Mouse (Mus musculus) urinary bladder, adult 2 months (tissue): ENCODE measurements around the gene Acly. TPM values are rescaled to one million over a fixed set of nuclear protein-coding genes. Genes with fewer than 3 reads are reported as not detected.

Experiments used
- DNase-seq: peaks from one replicate; pipeline ENCODE4 v3.0.0; 2022; ENCODE audit warnings: low spot score
- polyA plus RNA-seq: library from polyadenylated mRNA; depleted of rRNA; stranded (reverse); fragments of >200 nt; gene quantifications from 2 replicates; pipeline ENCODE4 v1.2.3, GENCODE M21; 2012

Acly gene
- polyA plus RNA-seq, 1 experiment = 93.7 TPM

DNA sequence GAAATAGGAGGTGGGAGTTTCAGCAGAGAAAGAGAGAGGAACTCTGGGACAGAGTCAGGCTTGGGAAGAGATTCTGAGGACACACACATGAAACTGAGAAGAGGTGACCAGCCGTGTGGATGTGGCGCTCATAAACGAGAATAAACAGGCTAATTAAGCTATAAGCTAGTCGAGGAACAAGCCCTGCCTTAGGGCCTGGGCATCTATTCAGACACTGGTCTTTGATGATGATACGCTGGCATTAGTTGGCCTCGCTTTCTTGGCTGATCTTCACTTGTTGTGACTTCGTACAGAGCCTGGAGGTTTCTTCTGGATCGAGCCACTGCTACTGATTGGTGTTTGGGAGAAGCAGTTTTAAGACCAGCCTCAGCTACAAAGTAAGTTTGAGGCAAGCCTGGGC lies 21.8 kb downstream of the Acly start:
- DNase-seq = no peak

DNA sequence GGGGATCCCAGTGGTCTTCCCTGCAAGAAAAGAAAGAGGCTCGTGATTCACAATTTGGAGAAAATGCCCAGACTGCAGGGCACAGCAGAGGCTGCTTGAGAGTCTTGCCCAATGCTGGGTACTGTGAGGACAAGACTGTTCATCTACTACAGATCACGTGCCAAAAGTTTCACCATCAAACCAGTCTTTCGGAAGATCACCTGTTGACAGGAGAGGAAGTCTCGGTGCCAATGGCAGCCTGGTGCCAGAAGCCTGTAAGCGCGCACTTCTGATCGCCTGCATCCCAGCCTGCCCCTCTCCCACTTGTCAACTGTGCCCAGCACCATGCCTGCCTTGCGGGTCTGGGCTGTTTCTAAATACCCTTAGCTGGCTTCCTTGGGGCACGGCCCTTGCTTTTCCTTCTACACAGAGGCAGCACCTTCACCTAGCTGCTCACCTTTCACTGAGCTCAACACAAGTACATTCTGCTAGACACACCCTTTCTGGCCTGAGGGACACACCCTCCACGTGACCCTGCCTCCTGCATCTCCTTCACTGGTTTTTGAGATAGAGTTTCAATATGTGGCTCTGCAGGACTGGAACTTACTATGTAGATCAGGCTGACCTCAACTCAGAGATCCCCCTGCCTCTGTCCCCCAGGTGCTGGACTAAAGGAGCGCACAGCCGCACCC lies 22.7 kb downstream of the Acly start:
- no peak for DNase-seq

DNA sequence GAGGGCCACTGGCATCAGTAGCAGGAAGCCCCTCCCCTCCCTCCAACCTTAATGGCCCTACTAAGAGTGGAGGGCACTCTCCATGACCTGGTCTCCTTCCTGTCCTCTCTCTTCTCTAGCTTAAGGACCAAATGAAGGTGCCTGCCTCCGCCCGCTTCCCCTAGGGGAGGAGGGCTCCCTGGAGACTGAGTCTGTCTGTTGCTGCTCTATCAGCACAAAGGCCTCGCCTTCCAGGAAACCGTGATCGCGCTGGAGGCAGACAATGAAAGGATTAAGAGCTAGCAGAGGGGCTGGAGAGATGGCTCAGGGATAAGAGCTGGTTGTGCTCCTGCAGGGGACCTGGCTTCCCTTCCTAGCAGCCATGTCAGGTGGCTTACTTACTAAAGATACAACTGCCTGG lies 26.5 kb downstream of the Acly start:
- no peak for DNase-seq

DNA sequence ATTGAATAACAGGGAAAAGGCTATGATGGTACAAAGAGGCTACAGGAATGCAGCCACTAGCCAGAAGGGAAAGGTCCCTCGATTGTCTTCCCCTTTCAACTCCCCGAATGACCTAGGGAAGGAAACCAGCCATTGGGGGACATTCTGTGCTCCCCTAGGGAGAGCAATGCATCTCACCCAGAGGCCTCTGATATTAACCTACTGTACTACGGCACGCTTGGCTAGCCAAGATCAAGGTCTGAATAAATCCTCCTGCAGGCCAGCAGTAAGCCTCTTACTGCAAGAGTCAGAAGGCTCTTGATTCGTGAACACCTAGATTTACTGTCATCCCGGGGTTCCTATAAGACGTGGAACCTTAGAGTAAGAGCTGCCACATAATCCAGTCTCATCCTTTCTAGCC lies 27.1 kb downstream of the Acly start:
- DNase-seq = no peak

DNA sequence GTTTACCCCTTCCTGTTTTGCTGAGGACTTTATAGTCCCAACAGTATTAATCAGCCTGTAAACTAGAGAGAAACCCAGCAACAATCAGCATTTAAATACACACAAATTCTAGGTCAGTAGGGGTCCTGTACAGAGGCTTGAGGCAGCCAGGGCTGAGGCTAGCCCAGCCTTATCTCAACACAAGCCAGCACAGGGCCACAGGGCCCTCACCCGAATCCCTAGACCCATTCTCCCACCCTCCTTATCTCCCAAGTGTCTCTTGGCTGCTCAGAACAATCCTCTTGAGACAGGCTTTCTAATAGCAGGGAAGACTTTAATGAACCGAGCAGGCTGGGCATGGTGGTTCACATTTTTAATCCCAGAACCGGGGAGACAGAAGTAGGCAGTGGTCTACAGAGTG lies 27.6 kb downstream of the Acly start:
- DNase-seq = no peak

- DNase-seq = no peak
These were observed 34.0 kb downstream of the Acly start for GRCm38 (mm10) chr11:100493771-100494170.

- no peak for DNase-seq
These were observed 36.8 kb downstream of the Acly start for GRCm38 (mm10) chr11:100490951-100491350.

DNA sequence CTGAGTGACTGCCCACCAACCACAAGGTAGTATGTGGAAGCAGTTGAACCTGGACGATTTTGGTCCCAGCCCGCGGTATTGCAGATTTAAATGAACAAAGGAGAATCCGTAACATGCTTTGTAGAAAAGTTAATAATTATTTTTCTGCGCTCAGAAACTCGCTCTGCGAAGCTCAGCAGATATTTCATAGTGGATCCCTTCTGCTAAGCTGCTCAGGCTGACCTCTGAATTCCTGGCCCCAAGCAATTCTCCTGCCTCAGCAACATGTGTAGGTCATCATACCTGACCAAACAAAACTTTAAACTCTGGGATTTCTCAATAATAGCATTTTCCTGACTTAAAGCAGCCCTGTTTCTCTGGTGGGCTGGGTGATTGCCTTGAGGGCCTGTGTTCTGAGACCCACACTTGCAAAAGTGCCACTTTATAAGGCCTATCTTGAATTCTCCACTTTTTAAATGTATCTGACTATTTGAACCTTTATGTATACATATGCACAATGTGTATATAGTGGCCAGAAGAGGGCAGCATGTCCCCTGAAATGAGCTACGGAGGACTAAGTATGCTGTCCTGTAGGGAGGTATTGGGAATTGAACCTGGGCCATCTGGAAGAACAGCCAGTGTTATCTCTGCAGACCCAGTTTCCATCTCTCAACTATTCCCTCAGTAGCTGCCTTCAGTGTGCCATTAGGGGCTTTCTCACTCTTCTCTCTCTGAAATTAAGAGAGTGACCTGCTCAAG lies 41.8 kb downstream of the Acly start:
- DNase-seq = no peak

DNA sequence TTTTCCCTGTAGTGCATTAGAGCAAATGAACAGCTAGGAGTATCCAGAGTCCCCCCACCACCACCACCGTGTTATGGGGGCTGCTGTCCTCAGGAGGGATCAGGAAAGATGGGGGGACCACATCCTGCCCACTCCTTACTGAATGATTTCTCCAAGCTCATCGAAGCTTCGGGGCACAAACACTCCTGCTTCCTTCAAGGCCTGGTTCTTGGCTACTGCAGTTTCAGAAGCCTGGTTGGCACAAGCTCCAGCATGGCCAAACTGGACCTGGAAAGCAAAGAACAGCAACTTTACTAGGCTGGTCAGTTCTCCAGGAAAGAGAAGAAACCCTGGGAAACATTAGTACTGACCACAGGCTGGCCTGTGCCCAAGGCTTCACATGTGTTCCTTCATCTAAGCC lies 43.3 kb downstream of the Acly start:
- DNase-seq = no peak

GRCm38 (mm10) chr11:100479152-100479551 lies 48.6 kb downstream of the Acly start:
- no peak for DNase-seq

DNA sequence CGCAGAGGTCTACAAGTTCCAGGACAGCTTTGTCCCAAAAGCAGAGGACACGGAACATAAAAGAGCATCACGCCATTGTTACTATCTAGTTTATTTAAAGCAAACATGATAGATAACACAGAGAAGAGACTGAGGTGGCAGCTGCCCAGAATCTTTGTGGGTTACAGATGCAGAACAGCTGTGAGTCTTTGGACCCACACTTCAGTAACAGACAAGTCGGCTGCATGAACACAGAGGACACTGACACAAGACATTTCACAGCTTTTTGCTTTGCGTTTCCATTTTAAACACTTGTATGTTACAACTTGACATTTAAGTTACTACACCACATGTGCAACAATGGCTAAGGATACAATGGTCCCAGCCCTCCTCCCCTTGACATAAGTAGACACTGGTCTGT lies 51.5 kb downstream of the Acly start:
- DNase-seq = no peak

- DNase-seq = no peak
These were observed 54.9 kb downstream of the Acly start for GRCm38 (mm10) chr11:100472935-100473295.

DNA sequence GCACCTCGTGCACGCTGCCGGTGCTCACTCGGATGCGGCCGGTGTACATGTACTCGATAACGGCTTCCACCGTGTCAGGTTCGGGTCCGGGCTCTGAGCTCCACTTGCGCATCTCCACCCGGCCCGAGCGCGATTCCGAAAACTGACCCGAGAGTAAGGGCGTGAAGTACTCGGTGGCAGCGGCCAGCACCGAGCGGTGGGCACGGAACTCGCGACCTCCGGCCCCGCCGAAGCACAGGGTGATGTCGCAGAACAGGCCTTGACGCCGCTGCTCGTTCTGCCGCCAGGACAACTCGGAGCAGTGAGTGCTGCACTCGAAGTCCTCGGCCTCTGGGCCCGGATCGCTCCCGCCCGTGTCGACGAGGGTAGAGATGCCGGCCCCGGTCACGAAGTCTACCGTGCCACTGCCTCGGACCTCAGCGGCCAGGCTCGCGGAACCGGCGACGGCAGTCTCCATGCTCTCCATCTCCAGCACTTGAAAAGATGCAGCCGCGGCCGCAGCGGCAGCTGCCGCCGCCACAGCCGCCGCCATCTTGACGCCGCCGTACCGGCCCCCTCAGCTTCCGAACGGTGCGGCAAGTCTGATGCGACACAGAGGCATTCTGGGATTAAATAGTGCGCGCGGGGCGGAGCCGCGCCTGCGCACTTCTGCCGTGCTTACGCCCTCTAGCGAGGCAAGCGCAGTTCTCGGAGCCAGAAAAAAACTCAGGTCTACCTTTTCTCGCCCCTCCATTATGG lies 55.4 kb downstream of the Acly start, which contains the start of gene Klhl11:
TSS of gene Klhl11 (minus strand) at position 545 of the 738 bp plus-strand sequence.
- peak; percentile 87 for DNase-seq

GRCm38 (mm10) chr11:100471352-100472196 lies 56.2 kb downstream of the Acly start:
- DNase-seq = no peak

DNA sequence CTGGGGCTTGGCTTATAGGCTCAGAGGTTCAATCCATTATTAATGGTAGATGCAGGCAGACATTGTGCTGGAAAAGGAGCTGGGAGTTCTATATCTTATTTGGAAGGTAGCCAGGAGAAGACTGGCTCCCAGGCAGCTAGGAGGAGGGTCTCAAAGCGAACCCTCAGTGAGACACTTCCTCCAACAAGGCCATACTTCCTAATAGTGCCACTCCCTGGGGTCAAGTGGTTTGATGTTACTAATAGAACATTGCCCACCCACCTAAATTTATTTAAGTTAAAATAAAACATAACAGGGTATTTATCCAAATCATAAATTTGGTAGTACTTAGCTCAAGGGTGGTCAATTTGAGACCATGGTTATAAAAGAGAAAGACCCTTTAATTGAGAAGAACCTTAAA lies 62.0 kb downstream of the Acly start:
- DNase-seq = no peak

GRCm38 (mm10) chr11:100465229-100465792 lies 62.5 kb downstream of the Acly start:
- no peak for DNase-seq

DNA sequence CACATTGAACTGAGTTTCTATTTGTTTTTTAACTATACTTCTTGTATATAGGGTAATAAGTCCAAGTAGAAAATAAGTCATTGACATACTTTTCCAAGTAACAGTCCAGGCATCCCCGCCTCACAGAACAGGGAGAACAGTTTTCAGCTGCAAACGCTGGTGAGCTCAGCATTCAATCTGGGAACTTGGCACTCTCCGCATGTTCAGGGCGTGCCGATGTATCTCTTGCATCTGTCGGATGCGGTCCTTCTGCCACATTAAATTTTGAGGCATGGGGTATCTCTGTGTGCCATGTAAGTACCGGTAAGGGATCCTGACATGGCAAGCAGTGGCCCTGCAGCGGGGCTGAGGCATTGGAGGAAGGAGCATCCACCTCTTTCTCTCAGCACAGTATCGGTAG lies 65.1 kb downstream of the Acly start:
- no peak for DNase-seq

DNA sequence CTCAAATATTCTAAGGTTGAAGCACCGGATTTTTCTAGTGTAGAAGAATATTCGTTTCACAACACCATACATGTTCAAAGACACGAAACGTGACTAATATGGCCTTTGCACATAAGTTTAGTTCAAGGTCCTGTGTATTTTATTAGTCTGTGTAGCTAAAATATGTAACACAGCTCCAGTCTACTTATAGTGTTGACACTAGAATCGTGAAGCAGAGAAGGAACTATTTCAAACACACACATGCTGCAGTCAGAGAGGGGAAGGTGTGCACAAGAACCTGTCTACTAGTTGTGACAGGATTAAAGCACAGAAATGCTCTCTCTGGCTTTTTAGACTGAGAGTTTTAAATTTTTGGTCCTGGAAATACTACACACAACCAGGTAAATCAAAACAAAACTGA lies 70.1 kb downstream of the Acly start:
- no peak for DNase-seq

DNA sequence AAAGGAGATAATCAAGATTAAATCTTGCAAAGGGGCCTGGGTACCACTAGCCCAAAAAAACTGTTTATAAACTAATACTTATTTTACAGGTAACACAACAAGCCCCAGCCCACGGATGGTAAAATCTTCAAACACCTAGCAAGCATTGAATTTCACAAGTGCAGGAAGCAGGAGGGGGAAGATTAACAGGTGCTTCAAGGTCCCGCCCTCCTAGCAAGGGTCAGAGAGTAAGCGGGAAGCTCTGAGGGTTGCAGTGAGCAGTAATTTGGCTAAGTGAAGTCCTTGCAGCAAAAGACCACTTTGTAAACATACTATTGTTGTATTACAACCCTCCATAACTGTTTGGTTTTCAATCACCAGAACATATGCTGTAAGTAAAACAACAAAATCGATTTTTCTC lies 70.6 kb downstream of the Acly start:
- no peak for DNase-seq

DNA sequence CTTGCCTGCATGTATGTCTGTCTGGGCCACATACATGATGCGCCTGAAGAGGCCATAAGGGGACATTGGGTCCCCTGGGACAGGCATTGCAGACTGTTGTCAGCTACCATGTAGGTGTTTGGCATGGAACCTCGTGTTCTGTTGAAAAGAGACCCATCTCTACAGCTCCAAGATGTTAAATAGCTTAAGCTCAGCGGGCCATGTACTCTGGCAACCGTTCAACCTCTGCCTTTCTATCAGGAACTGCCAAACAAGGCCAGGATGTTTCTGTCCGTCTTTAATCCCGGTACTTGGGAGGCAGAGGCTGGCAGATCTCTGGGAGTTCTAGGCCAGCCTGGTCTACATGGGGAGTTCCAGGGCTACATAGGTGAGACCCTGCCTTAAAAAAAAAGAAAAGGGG lies 85.2 kb downstream of the Acly start:
- DNase-seq = no peak

- no peak for DNase-seq
These were observed 86.0 kb downstream of the Acly start, which contains the start of the genes Nt5c3b and Klhl10 for GRCm38 (mm10) chr11:100441797-100442196. Gene Nt5c3b, minus strand, starts transcription at chr11:100441808. Gene Klhl10, plus strand, starts transcription at chr11:100441917.
